Mouse (Mus musculus): ENCODE measurements around the gene Draxin.

Draxin gene

GRCm38 (mm10) chr4:148115467-148115866 lies 15.0 kb downstream of the Draxin start:
- peak; percentile 44 for DNase-seq (ENCODE audit: low read depth, low spot score)

DNA sequence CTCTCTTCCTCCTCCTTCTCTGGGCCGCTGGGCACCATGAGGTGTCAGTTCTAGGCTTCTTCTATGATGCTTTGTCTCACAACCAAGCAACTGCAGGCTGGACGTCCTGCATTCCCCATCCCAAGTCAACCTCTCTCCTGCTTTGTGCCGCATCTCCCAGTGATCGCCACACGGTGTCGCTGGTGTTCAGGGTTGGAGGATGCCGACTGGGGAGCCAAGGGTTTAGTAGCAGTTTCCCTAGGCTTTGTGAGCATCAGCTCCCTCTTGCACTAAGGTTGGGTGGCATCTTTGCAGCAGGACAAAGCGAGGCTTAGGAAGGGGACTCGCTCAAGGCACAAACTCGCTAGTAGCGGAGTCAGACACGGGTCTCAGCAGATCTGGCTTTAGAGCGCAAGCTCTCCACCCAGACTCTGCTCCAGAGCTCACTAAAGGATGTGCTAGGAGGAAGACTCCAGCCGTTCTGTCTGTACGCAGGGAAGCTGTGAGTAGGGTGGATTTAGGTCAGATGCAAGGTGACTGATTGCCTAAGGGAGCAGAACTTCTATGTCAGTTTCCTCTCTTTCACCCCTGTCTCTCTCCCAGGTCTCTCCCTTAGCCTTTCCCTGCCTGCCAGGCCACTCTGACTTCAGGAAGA lies 15.6 kb downstream of the Draxin start:
- peak; percentile 75 for DNase-seq (ENCODE audit: low read depth, low spot score)

GRCm38 (mm10) chr4:148112519-148112918 lies 18.0 kb downstream of the Draxin start:
- DNase-seq (ENCODE audit: low read depth, low spot score) = no peak

GRCm38 (mm10) chr4:148109215-148109614 lies 21.3 kb downstream of the Draxin start:
- DNase-seq (ENCODE audit: low read depth, low spot score) = no peak

DNA sequence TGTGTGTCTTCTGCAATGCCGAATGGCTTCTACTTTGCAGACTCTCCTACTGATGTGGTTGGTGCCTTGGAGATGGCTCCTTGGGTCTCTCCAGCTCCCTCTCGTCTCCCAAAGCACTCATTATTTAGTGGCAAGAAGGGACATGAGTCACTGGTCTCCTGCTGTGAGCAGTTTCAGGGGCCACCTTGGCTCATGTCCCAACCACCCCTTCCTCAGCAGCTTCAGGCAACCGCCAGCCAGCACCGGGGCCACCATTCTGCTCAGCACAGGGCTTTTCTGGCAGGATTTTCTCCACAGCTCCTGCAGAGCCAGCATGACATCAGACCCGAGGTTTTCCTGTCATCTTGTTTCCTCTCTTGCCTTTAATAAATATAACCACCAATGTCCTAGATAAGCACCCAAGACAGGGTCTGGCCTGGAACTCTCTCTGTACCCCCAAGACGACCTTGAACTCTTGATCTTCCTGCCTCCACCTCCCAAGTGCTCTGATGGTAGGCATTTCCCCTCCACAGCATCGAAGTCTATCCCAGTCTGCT lies 21.9 kb downstream of the Draxin start:
- DNase-seq (ENCODE audit: low read depth, low spot score) = no peak

DNA sequence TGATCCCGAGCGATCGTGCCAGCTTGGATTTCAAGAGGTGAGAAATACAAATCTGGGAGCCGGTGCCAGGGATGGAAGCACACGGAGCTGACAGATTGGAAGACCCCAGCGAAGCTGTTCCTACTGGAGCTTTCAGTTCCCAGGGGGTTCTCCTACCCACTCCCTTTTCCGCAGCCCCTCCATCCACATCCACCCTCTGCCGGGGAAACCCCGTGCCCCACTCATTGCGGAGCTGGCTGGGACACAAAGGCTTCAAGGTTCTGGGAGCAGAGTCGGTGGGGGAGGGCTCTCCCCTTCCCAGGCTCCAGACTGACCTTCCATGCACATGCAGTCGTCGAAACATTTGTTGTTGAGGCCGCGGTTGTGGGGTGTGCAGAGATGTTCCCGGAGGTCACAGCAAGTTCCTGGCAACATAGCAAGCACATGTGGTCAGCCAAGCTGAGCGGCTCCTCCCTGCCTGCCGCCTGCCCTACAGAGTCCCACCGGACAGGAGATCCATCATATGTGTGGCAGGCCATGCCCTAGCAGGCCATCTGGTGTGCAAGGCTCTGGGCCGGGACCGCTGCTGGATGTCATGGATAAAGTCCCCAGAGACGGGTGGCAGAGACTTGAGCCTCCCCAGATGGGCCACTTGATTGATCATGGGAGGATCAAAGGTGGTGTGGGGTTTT lies 22.7 kb downstream of the Draxin start:
- no peak for DNase-seq (ENCODE audit: low read depth, low spot score)

DNA sequence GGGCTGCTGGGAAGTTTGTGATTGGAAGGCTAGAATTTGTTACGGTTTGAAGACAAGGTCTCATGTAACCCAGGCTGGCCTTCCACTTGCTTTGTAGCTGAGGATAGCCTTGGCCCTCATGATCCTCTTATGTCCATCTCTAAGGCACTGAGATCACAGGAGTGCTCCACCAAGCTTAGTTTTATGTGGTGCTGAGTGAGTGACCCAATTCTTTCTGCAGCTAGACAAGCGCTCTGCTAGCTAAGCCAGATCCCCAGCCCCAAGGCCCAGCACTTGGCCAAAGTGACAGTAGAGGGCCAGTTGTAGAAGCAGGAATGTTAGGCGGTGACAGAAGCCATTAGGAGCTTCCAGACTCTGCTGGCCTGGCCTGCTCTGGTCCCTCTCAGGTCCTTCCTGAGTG lies 26.4 kb downstream of the Draxin start:
- DNase-seq (ENCODE audit: low read depth, low spot score) = no peak

DNA sequence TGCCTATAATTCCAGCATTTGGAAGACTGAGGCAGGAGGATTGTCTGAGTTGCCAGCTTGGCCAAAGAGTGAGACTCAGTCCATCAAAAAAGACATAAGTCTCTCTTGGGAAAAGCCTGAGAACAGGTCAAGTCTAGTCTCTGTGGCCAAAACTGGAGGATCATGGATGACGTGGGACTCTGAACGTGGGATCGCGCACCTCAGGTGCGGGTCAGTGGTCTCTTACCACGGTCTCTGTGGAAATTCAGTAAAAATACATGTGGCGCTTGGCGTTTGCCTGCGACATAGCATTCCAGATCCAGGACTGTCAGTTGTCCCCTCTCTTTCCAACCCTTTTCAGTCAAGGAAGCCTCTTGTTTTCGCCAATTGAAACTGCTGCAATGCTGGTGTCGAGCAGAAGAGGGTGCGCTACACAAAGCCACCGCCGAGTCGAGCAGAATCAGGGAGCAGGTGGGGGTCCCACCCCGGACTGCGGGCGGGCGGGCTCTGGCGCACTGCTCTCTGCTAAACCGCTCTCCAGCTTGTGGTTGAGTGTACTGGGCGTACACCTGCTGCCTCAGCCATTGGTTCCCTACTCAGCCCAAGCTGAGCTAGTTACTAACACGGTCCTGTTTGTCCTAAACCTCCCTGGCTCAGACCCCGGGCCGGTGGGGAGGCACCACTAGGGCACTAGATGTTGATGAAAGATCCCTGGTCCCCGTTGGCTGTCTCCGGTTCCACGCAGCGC lies 28.5 kb downstream of the Draxin start:
- DNase-seq (ENCODE audit: low read depth, low spot score) = peak; percentile 32

- DNase-seq (ENCODE audit: low read depth, low spot score) = no peak
Measured at GRCm38 (mm10) chr4:148098666-148099065, 31.8 kb downstream of the Draxin start.

GRCm38 (mm10) chr4:148097936-148098335 lies 32.6 kb downstream of the Draxin start:
- no peak for DNase-seq (ENCODE audit: low read depth, low spot score)

- DNase-seq (ENCODE audit: low read depth, low spot score) = no peak
Measured at GRCm38 (mm10) chr4:148095081-148095480, 35.4 kb downstream of the Draxin start.

- DNase-seq (ENCODE audit: low read depth, low spot score) = no peak
Measured at GRCm38 (mm10) chr4:148094161-148094560, 36.3 kb downstream of the Draxin start.

DNA sequence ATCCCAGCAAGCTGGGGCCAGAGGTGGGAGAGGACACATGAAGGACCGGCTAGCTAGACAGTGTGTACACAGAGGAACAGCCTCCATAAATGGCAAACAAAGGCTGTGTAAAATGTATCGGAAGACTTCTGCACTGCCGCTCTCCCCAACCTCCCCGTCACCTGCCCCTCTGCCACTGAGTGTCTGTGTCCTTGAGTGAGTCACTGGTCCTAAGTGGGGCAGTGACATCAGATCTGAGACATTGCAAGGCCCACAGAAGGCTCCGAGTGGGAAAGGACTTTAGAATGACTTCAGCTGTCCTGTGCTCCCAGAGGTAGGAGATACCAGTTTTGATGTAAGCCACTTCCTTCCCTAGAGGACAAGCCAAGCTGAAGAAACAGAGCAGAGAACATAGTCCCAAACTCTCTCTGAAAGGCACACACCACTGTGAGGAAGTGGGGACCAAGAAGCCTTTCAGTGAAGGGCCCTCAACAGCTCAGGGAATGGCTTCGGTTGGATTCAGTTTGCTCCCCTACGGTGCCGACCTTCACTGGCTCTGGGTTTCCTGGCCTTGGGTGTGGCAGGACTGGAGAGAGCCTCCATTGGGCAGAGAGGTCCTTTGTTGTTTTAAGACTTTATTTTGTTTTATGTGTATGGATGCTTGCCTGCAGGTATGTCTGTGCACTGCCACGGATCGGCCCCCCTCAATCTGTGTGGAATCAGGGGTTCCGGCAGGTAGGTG lies 37.8 kb downstream of the Draxin start:
- DNase-seq (ENCODE audit: low read depth, low spot score) = no peak

GRCm38 (mm10) chr4:148091181-148091580 lies 39.3 kb downstream of the Draxin start:
- DNase-seq (ENCODE audit: low read depth, low spot score) = no peak

DNA sequence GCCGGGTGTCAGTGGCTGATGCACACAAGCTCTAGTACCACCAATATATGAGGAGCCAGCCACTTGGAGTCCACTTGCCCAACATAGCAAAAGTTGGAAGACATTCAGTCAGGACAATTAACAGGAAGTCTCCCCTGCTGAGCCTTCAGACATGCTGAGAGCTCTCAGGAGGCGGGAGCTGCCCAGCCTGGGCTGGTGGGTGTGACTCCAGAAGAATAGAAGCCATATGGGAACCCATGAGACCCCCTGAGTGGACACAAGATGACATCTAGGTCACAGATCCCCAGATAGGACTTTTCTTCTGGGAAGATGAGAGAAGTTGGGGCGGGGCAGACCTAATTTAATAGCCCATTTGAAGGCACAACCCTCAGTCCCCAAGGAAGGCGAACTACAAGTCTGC lies 41.3 kb downstream of the Draxin start:
- no peak for DNase-seq (ENCODE audit: low read depth, low spot score)

DNA sequence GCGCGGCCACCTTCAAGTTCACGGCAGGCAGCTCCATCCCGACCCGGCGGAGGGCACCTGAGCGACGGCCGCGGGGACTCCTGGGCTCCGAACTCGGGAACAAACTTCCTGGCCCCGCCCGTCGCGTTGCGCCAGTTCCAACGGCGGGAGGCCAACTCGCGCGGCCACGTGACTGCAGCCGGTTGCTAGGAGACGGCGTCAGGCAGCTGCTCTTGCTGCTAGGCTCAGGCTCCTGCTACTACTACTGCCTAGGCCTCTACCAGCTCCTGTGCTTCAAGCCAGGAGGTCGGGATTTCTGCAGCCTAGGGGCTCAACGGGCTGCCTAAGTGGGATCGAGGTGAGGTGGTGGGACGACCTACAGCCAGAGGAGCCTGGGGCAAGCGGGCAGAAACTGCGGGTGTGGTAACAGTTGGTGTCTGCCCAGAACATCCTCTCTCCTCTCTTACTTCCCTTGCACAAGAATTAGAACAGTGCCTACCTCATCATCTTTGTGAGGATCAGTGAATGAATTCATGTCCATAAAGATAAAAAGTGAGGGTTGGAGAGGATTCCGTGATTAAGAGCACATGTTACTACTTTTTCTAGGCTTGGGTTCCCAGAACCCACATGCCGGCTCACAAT lies 42.5 kb downstream of the Draxin start, which contains the start of gene Agtrap:
Gene Agtrap, minus strand, starts transcription at position 125 of the 621 bp plus-strand sequence.
- DNase-seq (ENCODE audit: low read depth, low spot score) = peak; percentile 91

GRCm38 (mm10) chr4:148087091-148087906 lies 43.2 kb downstream of the Draxin start:
- peak; percentile 15 for DNase-seq (ENCODE audit: low read depth, low spot score)

GRCm38 (mm10) chr4:148085907-148086305 lies 44.6 kb downstream of the Draxin start:
- no peak for DNase-seq (ENCODE audit: low read depth, low spot score)

GRCm38 (mm10) chr4:148085131-148085906 lies 45.2 kb downstream of the Draxin start:
- DNase-seq (ENCODE audit: low read depth, low spot score) = no peak
